Mouse (Mus musculus) forebrain, embryonic 16.5 days (tissue): ENCODE results near the gene Klf2. TPM values are rescaled to one million over a fixed set of nuclear protein-coding genes. Genes with fewer than 3 reads are reported as not detected.

Source experiments
- polyA plus RNA-seq: library from polyadenylated mRNA; unstranded; fragments of >200 nt; fragmentation: Nextera tagmentation; extraction: Ambion mirVana; gene quantifications from 2 replicates; pipeline ENCODE4 v1.2.1, GENCODE M21; 2015

Gene Klf2
- polyA plus RNA-seq, 1 experiment from 2014 or later = 3.2 TPM

Other genes starting within 250 kb of the Klf2 start
- gene Olfr373, start 235.9 kb upstream of the Klf2 start, polyA plus RNA-seq = not detected in 2 replicates
- not detected in 2 replicates for gene Olfr374, start 212.0 kb upstream of the Klf2 start, polyA plus RNA-seq
- gene Tpm4, start 184.1 kb upstream of the Klf2 start, polyA plus RNA-seq = 214 and 253 TPM in 2 replicates
- 105 and 121 TPM in 2 replicates for gene Rab8a, start 157.8 kb upstream of the Klf2 start, polyA plus RNA-seq
- gene Hsh2d, start 129.4 kb upstream of the Klf2 start, polyA plus RNA-seq = not detected in 2 replicates
- not detected in 2 replicates for gene Cib3, start 106.2 kb upstream of the Klf2 start, polyA plus RNA-seq
- not detected in 2 replicates for gene Gm11034, start 105.4 kb upstream of the Klf2 start, polyA plus RNA-seq
- gene Fam32a, start 99.3 kb upstream of the Klf2 start, polyA plus RNA-seq = 124 and 129 TPM in 2 replicates
- gene Ap1m1, start 79.0 kb upstream of the Klf2 start, polyA plus RNA-seq = 252 and 284 TPM in 2 replicates
- gene Gm10282, start 13.8 kb upstream of the Klf2 start, polyA plus RNA-seq = 16.5 and 25.7 TPM in 2 replicates
- 67.3 and 68.0 TPM in 2 replicates for gene Eps15l1, start 102.4 kb downstream of the Klf2 start, polyA plus RNA-seq
- 1.1 and 1.3 TPM in 2 replicates for gene Calr3, start 124.8 kb downstream of the Klf2 start, polyA plus RNA-seq
- gene 1700030K09Rik, start 124.8 kb downstream of the Klf2 start, polyA plus RNA-seq = 21.4 and 24.5 TPM in 2 replicates
- 48.2 and 58.2 TPM in 2 replicates for gene Cherp, start 156.2 kb downstream of the Klf2 start, polyA plus RNA-seq
- gene Slc35e1, start 173.6 kb downstream of the Klf2 start, polyA plus RNA-seq = 9.8 and 10.2 TPM in 2 replicates
- gene Med26, start 229.2 kb downstream of the Klf2 start, polyA plus RNA-seq = 19.9 and 21.6 TPM in 2 replicates